Mouse (Mus musculus) T-cell, adult 2 months (primary cell): ENCODE measurements around the gene Smad3.
A peak's percentile ranks its signal among the peaks of the same experiment; 100 is the strongest.

ENCODE experiments used
- DNase-seq: peaks from one replicate; pipeline ENCODE4 v3.0.0; 2022; ENCODE audit warnings: low spot score

The Smad3 gene

GRCm38 (mm10) chr9:63745821-63746632 is 11.8 kb downstream of the Smad3 start:
- no peak for DNase-seq

- DNase-seq: no peak
Measured at GRCm38 (mm10) chr9:63744595-63744994, 13.2 kb downstream of the Smad3 start.

GRCm38 (mm10) chr9:63743775-63744174 is 14.0 kb downstream of the Smad3 start:
- no peak for DNase-seq

- DNase-seq: no peak
Measured at GRCm38 (mm10) chr9:63742887-63743660, 14.7 kb downstream of the Smad3 start.

DNA sequence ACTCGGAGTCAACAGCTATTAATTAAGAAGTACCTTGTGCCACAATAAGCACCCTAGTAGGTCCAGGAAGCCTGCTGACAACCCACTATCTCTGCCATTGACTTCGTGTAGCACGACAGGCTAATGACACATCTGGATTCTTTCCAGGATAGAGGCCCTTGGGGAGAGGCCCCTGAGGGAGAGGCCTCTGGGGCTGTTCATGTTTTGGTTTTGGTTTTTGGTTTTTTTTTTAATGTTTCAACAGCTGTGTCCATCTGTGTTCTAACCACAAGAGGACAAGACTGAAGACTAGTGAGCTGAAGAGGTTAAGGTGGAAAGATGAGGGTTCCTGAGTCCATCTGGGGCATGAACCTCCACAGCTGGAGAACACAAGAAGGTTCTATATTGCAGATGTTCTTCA is 15.5 kb downstream of the Smad3 start:
- no peak for DNase-seq

- no peak for DNase-seq
Measured at GRCm38 (mm10) chr9:63741792-63742191, 16.0 kb downstream of the Smad3 start.

GRCm38 (mm10) chr9:63740320-63740841 is 17.4 kb downstream of the Smad3 start:
- peak; percentile 90 for DNase-seq

DNA sequence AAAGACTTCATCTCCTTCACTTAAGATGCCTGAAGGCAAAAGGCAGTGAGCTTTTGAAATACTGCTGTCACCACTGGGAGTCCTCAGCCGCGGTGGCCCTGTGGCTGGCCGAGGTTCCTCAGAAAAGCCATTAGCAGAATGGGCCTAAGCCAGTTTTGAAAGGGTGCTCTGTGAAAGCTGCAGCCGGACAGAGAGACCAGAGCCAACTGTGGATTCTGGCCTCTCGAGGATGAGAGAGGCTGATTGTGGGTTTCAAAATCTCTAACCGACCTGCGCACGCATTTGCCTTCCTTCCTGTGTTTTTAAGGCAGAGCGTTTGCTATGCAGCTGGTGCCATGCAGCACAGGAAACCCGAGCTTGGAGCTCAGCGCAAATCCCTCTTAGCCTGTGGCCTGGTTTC is 19.0 kb downstream of the Smad3 start:
- DNase-seq: peak; percentile 81

DNA sequence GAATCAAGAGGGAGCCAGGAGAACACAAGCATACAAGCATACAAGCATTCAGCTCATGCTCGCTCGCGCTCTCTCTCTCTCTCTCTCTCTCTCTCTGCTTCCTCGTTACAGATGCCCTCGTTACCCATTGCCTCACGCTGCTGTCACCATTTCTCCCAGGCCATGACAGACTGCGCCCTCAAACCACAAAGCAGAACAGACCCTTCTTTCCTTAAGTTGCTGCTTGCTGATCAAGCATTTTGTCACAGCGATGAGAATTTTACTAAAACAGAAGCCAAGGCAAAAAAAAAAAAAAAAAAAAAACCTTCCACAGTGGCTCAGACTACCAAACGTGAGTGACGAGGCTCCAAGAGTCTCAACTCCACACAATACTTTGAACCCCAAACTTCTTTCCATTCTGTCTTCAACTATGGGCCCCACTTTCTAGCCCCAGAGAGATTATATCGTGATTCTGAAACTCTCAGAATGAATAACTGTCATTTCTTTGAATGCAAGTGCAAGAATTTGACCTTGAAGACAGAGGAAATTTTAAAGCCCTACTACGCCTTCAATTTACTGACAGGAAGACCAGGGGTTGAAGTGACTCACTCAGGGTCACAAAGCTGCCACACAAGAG is 19.6 kb downstream of the Smad3 start:
- DNase-seq: peak; percentile 50

- DNase-seq: peak; percentile 89
Measured at GRCm38 (mm10) chr9:63737426-63737931, 20.3 kb downstream of the Smad3 start.

GRCm38 (mm10) chr9:63734261-63734660 is 23.5 kb downstream of the Smad3 start:
- peak; percentile 31 for DNase-seq

DNA sequence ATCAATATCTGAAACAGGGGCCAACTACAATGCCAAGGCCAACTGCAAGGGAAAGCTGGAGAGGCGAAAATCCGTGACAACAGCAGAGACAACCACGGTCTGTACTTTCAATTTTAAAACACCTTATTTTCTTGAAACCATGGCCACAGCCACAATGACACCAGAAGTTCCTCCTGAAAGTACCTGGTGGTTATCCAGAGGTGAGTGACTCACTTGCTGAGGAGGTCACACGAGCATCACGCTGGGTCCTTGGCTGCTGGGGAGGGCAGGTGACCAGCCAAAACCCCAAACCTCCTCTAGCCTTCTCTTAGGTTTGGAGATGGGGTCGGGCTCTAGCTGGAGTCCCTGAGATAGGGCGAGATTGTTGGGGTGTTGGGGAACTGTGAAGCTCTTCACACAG is 25.1 kb downstream of the Smad3 start:
- DNase-seq: peak; percentile 59

GRCm38 (mm10) chr9:63731114-63731828 is 26.5 kb downstream of the Smad3 start:
- no peak for DNase-seq

DNA sequence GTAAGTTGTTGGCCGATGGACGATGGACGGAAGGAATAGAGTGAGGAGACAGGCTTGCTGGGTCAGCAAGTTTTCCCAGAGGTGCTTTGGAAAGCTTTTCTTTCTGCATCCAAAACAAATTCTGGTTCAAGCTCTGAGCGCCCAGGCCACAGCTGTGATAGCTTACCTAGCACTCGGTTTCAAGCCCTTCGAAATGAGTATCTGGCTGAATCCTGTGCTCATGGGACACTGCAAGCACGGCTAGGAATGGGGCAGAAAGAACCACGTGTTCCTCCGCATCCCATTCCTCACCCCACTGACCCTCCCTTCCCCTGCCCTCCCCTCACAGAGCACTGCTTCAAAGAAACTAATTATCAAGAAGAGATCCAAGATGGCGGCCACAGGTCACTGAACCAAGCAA is 28.8 kb downstream of the Smad3 start:
- DNase-seq: no peak

GRCm38 (mm10) chr9:63727070-63727469 is 30.7 kb downstream of the Smad3 start:
- no peak for DNase-seq

DNA sequence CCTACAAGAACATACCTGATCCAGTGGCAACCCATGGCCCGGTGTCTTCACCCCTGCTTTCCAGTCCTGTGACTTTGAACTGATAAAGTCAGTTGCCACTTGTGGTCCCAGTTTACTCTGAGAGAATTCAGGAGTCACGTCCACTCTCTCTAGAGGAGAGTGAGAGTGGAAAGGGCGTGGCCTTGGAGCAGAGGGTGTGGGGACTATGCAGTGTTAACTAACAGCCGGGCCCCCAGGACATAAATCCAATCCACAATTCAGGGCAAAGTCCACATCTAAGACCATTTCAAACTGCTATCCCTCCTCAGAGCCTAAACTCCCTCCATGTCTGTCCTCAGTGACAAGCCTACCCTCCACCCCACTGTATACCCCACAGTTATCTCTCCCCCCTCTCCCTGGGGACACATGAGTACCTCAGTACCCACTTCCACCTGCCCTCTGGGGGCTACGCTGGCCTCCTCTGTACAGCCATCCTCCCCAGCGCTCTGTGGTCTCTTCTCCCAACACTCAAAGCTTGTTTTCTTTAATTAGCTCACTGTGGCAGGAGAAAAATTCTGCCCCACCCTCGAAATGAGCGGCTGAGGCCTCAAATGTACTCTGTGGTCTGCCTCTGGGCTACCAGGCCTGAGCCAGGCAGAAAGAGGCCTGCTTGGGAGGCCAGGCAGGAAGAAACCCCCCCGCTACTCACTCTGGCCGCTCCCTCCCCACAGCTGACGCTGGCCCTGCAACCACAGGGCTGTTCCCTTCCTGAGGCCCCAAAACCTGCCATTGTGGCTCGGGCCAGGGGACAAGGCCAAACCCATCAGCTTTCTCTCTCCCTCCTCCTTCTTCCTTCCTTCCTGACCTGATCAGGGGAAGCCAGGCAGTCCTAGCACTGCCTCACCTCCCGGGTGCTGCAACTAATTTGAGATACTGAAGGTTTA is 31.4 kb downstream of the Smad3 start:
- DNase-seq: no peak

DNA sequence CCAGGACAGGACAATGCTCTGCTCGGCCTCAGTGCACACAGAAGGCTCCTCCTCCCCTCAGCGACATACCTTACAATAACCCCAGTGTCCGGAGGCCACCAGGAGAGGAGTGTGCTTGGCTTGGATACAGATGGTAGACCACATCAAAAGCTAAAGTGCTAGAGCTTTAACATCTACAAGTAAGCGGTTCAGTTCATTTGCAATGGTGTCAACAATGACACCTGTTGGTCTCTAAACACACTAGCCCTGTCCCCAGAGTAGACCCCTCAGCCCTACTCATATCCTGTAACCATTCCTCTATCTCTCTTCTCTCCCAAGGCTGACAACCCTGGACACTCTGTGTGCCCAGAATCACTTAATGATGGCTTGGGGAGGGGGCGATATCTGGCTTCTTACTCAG is 33.0 kb downstream of the Smad3 start:
- DNase-seq: no peak

DNA sequence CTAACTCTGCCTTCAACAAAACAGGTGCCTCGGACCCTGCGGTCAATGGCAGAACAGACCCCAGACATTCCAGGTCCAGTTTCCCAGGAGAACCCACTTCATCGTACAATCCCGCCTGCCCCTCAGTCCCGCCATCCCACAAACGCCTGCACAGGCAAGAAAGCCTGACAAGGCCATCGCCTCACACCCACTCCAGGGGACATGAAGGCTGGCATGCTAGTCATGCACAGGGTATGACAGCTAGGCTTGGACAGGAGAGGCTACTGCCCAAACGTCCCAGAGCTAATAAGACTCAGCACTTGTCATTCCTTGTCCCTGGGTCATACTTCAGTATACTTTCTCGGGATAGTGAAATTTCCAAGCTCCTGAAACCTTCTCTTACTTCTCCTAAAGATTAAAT is 34.9 kb downstream of the Smad3 start:
- DNase-seq: no peak

DNA sequence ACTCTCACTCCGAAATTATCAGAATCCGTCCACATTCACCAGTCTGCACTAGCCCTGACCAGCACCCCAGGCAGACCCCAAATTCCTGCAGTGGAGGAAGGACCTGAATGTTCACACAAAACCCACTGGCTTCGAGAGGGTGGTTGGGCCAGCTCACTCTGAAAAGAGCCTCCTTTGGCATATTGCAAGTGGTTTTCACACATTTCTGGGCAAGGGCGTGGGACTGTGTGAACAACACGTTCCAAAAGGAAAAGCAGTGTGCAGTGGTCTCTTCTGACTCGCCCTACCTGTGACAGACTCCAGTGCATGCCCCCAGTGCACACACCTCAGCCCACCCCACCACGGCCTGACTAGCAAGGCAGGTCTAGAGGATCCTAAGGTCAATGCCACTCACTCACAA is 35.4 kb downstream of the Smad3 start:
- DNase-seq: no peak

DNA sequence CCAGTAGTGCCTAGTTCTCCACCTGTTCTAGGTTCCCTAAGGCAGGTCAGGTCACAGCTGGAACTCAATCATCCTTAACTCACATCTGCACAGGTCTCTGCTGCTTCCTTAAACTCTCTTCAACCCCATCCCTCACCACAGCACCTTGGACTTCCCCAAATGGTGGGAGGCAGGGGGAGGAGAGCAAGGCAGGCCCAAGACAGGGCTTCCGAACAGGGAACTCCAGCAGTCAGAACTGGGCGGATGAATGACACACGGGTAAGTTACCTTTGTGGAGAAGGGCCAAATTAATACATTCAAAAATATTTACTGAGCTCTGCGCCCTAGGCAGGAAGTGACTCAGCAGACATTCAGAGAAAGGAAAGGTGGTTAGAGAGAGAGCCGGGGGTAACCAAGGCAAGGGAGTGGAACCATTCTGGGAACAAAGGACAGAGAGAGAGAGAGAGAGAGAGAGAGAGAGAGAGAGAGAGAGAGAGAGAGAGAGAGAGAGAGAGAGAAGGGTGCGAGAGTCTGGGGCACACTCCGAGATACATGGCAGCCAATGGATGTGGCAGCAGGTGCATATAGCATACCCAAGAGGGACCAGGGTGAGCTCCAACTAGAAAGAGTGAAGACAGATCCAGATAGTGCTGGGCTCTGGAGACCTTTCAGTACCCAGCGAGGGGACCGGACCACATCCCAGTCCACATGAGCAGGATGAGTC is 36.1 kb downstream of the Smad3 start:
- DNase-seq: peak; percentile 59
